ENCODE assay signal across 9 mouse cellular contexts in genomic region chr10:22381226-22381625, GRCm38 (mm10). TPM values are rescaled to one million over a fixed set of nuclear protein-coding genes. Genes with fewer than 3 reads are reported as not detected.
DNase-seq lines count a peak whose midpoint lies in the region; ATAC-seq lines count a peak whose summit lies in the region.
"Not testable (repeated sequence)": the region's sequence is repeated elsewhere in the genome, so short reads cannot be mapped to it uniquely, and the experiment has no call there.
"Had no signal": no experiment of that assay in that cellular context is flagged by ENCODE, and none has a peak within 500 bp of the region (broad histone marks: within the 10 kb centered on the region; RNA-seq: fewer than 3 reads in every experiment).

No protein-coding gene starts in this region.

- not testable (repeated sequence) for H3K36me3 ChIP-seq in forebrain, embryonic 13.5 days (ENCODE audit: poor library complexity, severe bottlenecking); heart, embryonic 14.5 days (ENCODE audit: control insufficient read depth, insufficient read depth, low read length); hindbrain, embryonic 16.5 days (ENCODE audit: control insufficient read depth, insufficient read depth, low read length); limb, embryonic 13.5 days; midbrain, embryonic 14.5 days (ENCODE audit: control insufficient read depth, insufficient read depth, low read length); neural tube, embryonic 14.5 days (ENCODE audit: control insufficient read depth, insufficient read depth, low read length)

- not testable (repeated sequence) for H3K9me3 ChIP-seq in forebrain, embryonic 13.5 days (replicated peaks); heart, embryonic 14.5 days (ENCODE audit: control insufficient read depth, low read length); hindbrain, embryonic 16.5 days (ENCODE audit: control insufficient read depth, low read length); limb, embryonic 13.5 days; midbrain, embryonic 14.5 days (ENCODE audit: control insufficient read depth, low read length); neural tube, embryonic 14.5 days (ENCODE audit: control insufficient read depth, low read length)

- not testable (repeated sequence) for H3K27ac ChIP-seq in forebrain, embryonic 13.5 days; heart, embryonic 14.5 days (replicated peaks in 1 of 2; ENCODE audit: control insufficient read depth in 1 of 2, insufficient read depth in 1 of 2, low read depth in 2 of 2, low read length in 2 of 2); hindbrain, embryonic 16.5 days (ENCODE audit: low read depth, low read length); limb, embryonic 13.5 days; midbrain, embryonic 14.5 days (replicated peaks; ENCODE audit: low read depth, low read length); neural tube, embryonic 14.5 days (ENCODE audit: low read depth, low read length)

- peak; percentile 72 for ATAC-seq in forebrain, embryonic 13.5 days
- ATAC-seq in heart, embryonic 14.5 days (ENCODE audit: insufficient number of reproducible peaks, insufficient read depth, low FRiP score, low read depth) = not testable (repeated sequence)
- ATAC-seq in hindbrain, embryonic 16.5 days = peak; percentile 86
- peak; percentile 37; the same call in 1 of the 2 replicates for ATAC-seq in limb, embryonic 13.5 days (ENCODE audit: low FRiP score, low read depth)
- ATAC-seq in midbrain, embryonic 14.5 days (ENCODE audit: low FRiP score, low TSS enrichment) = 0 out of 2 replicates have a peak, but pooled peaks have one; percentile 41
- ATAC-seq in neural tube, embryonic 14.5 days (ENCODE audit: low read depth) = peak; percentile 79; the same call in 1 of the 2 replicates

- WGBS in forebrain, embryonic 13.5 days = 8% methylated on average over 5 of the region's 10 CpGs
- 4% methylated on average over 6 of the region's 10 CpGs for WGBS in heart, embryonic 14.5 days
- WGBS in hindbrain, embryonic 16.5 days = 4% methylated on average over 3 of the region's 10 CpGs
- 1% methylated on average over 7 of the region's 10 CpGs for WGBS in limb, embryonic 13.5 days
- 14% methylated on average over 6 of the region's 10 CpGs for WGBS in midbrain, embryonic 14.5 days
- 7% methylated on average over 6 of the region's 10 CpGs for WGBS in neural tube, embryonic 14.5 days

- DNase-seq in embryo, embryonic 9.5 days (ENCODE audit: extremely low spot score) = peak; percentile 27
- not testable (repeated sequence) for DNase-seq in midbrain, embryonic 14.5 days

- H3K4me2 ChIP-seq in forebrain, embryonic 13.5 days = peak overlapping the region; percentile 24; the same call in 1 of the 2 replicates
- peak overlapping the region; percentile 27 for H3K4me2 ChIP-seq in heart, embryonic 14.5 days (ENCODE audit: low read length)
- H3K4me2 ChIP-seq in hindbrain, embryonic 16.5 days (ENCODE audit: low read length) = peak overlapping the region; percentile 10; the same call in 1 of the 2 replicates
- peak overlapping the region; percentile 42 for H3K4me2 ChIP-seq in limb, embryonic 13.5 days (replicated peaks)
- not testable (repeated sequence) for H3K4me2 ChIP-seq in midbrain, embryonic 14.5 days (ENCODE audit: low read length); neural tube, embryonic 14.5 days (ENCODE audit: low read depth, low read length)

- not testable (repeated sequence) for H3K9ac ChIP-seq in forebrain, embryonic 13.5 days; heart, embryonic 14.5 days (ENCODE audit: low read length); hindbrain, embryonic 16.5 days (ENCODE audit: low read depth, low read length); limb, embryonic 13.5 days; midbrain, embryonic 14.5 days (replicated peaks; ENCODE audit: low read length); neural tube, embryonic 14.5 days (replicated peaks; ENCODE audit: low read depth, low read length)

- H3K4me3 ChIP-seq in forebrain, embryonic 13.5 days; heart, embryonic 14.5 days (ENCODE audit: control insufficient read depth in 1 of 2, insufficient read depth in 1 of 2, low read depth in 1 of 2, low read length in 2 of 2); hindbrain, embryonic 16.5 days (ENCODE audit: low read length); limb, embryonic 13.5 days; midbrain, embryonic 14.5 days (replicated peaks; ENCODE audit: low read depth, low read length); neural tube, embryonic 14.5 days (ENCODE audit: low read depth, low read length): not testable (repeated sequence)

- not testable (repeated sequence) for H3K27me3 ChIP-seq in forebrain, embryonic 13.5 days; heart, embryonic 14.5 days (ENCODE audit: control insufficient read depth, insufficient read depth, low read length); hindbrain, embryonic 16.5 days (replicated peaks; ENCODE audit: control insufficient read depth, insufficient read depth, low read length); limb, embryonic 13.5 days; midbrain, embryonic 14.5 days (ENCODE audit: control insufficient read depth, insufficient read depth, low read length); neural tube, embryonic 14.5 days (ENCODE audit: control insufficient read depth, insufficient read depth, low read length)

- not testable (repeated sequence) for H3K4me1 ChIP-seq in forebrain, embryonic 13.5 days; heart, embryonic 14.5 days (ENCODE audit: control insufficient read depth in 2 of 2, insufficient read depth in 2 of 2, low read length in 2 of 2); hindbrain, embryonic 16.5 days (ENCODE audit: control insufficient read depth, insufficient read depth, low read depth, low read length); limb, embryonic 13.5 days; midbrain, embryonic 14.5 days (ENCODE audit: control insufficient read depth, insufficient read depth, low read length); neural tube, embryonic 14.5 days (ENCODE audit: control insufficient read depth, insufficient read depth, low read length)

RNA-seq across cellular contexts. Expression of gene Raet1d, which starts 20.9 kb away (rescaled TPM):
- 7.3 and 11.0 TPM in 2 replicates for polyA plus RNA-seq in forebrain, embryonic 13.5 days (2015; fragmentation: Nextera tagmentation; extraction: Ambion mirVana)
- 5.0 and 5.6 TPM in 2 replicates for polyA plus RNA-seq in heart, embryonic 14.5 days (2014; fragmentation: Nextera tagmentation; extraction: Ambion mirVana)
- 2.3 and 2.5 TPM in 2 replicates for polyA plus RNA-seq in hindbrain, embryonic 16.5 days (2015; fragmentation: Nextera tagmentation; extraction: Ambion mirVana)
- polyA plus RNA-seq in limb, embryonic 13.5 days (2015; fragmentation: Nextera tagmentation; extraction: Ambion mirVana) = 27.0 and 27.8 TPM in 2 replicates
- 1.7 and 4.3 TPM in 2 replicates for polyA plus RNA-seq in midbrain, embryonic 14.5 days (2014; fragmentation: Nextera tagmentation; extraction: Ambion mirVana)
- 0.76 and 1.7 TPM in 2 replicates for polyA plus RNA-seq in neural tube, embryonic 14.5 days (2014; fragmentation: Nextera tagmentation; extraction: Ambion mirVana)
- polyA plus RNA-seq: adrenal gland, adult 2 months; G1E had no signal
